Mouse (Mus musculus): ENCODE results near the gene Vps26b. TPM values are rescaled to one million over a fixed set of nuclear protein-coding genes. Genes with fewer than 3 reads are reported as not detected.

Gene Vps26b
- polyA plus RNA-seq, 1 experiment = not detected

GRCm38 (mm10) chr9:26977754-26978153, 52.1 kb downstream of the Vps26b start:
- H3K4me3 ChIP-seq (ENCODE audit: insufficient read depth, low read depth, low read length) = no peak overlapping the region
- H3K27ac ChIP-seq (ENCODE audit: insufficient read depth, low read depth, low read length) = peak overlapping the region; percentile 75
- TF ChIP-seq POLR2A (IDR thresholded peaks at IDR 0.05; ENCODE audit: insufficient read depth, low read depth, low read length) (no peak), CTCF (IDR thresholded peaks at IDR 0.05; ENCODE audit: insufficient read depth, low read depth, low read length) (no peak)
- 48% methylated on average over 9 of the region's 9 CpGs for WGBS
- peaks cover 7% of the 10 kb centered on the region; the same call in 1 of the 2 replicates for H3K4me1 ChIP-seq (ENCODE audit: control insufficient read depth, insufficient read depth, low read length)

Other genes starting within 250 kb of the Vps26b start
- not detected in 2 replicates for gene Glb1l2, start 223.6 kb downstream of the Vps26b start, polyA plus RNA-seq (2012; ENCODE audit: insufficient read depth, insufficient read length, low replicate concordance, missing spikeins)
- not detected in 2 replicates for gene Glb1l3, start 169.2 kb downstream of the Vps26b start, polyA plus RNA-seq (2012; ENCODE audit: insufficient read depth, insufficient read length, low replicate concordance, missing spikeins)
- not detected in 2 replicates for gene Gm1110, start 107.0 kb downstream of the Vps26b start, polyA plus RNA-seq (2012; ENCODE audit: insufficient read depth, insufficient read length, low replicate concordance, missing spikeins)
- gene Acad8, start 30.5 kb downstream of the Vps26b start, polyA plus RNA-seq (2012; ENCODE audit: insufficient read depth, insufficient read length, low replicate concordance, missing spikeins) = not detected in 2 replicates
- not detected in 2 replicates for gene Thyn1, start 30.4 kb downstream of the Vps26b start, polyA plus RNA-seq (2012; ENCODE audit: insufficient read depth, insufficient read length, low replicate concordance, missing spikeins)
- 124 TPM in 1 of 2 replicates, not detected in the other for gene Ncapd3, start 110 bp upstream of the Vps26b start, polyA plus RNA-seq (2012; ENCODE audit: insufficient read depth, insufficient read length, low replicate concordance, missing spikeins)
- not detected in 2 replicates for gene Jam3, start 125.4 kb upstream of the Vps26b start, polyA plus RNA-seq (2012; ENCODE audit: insufficient read depth, insufficient read length, low replicate concordance, missing spikeins)